Mouse (Mus musculus): ENCODE results near the gene 6030408B16Rik.

GRCm38 (mm10) chr15:101315378-101315777 lies 22.4 kb downstream of the 6030408B16Rik start:
- TF ChIP-seq CTCF (IDR thresholded peaks at IDR 0.05; ENCODE audit: low read depth, low read length) = no peak
- TF ChIP-seq POLR2A (IDR thresholded peaks at IDR 0.05; ENCODE audit: borderline replicate concordance, low read depth, low read length) = no peak

Data from bone marrow macrophage, adult 2 months (primary cell).